Mouse (Mus musculus): ENCODE measurements around the gene Slc7a5. TPM values are rescaled to one million over a fixed set of nuclear protein-coding genes. Genes with fewer than 3 reads are reported as not detected.

The Slc7a5 gene
- polyA plus RNA-seq (2012; ENCODE audit: low replicate concordance), result 65.5 and 486 TPM in 2 replicates

DNA sequence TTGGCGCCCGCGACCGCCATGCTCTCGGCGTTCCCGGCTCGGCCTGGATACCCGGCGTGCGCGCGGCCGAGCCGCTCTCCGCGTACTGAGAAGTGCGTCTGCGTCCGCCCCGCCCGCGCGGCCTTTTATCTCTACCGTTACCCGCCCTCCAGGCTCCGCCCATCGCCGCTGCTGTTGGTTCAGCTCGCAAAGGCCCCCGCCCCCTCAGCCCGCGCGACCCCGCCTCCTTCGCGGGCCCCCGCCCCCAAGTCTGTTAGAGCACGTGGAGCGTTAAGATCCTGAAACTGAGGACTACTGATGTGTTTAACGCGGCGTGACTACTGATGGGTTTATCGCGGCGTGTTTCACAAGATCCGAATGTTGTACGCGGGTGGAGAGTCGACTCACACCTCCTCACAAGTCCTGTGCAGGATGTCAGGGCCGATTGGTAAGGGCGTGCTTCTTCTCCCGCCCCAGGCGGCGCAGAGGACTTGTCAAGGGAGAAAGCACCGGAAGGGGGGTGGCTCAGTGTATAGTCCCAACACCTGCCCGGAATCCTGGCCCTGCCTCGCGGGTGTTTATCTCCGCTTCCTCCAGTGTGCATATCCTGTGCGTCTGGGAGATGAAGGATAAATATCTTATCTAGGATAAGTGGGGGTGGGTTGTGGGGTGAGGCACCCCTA is at the start of gene Slc7a5:
Slc7a5 (minus strand) TSS at position 108 of the 662 bp plus-strand sequence.

DNA sequence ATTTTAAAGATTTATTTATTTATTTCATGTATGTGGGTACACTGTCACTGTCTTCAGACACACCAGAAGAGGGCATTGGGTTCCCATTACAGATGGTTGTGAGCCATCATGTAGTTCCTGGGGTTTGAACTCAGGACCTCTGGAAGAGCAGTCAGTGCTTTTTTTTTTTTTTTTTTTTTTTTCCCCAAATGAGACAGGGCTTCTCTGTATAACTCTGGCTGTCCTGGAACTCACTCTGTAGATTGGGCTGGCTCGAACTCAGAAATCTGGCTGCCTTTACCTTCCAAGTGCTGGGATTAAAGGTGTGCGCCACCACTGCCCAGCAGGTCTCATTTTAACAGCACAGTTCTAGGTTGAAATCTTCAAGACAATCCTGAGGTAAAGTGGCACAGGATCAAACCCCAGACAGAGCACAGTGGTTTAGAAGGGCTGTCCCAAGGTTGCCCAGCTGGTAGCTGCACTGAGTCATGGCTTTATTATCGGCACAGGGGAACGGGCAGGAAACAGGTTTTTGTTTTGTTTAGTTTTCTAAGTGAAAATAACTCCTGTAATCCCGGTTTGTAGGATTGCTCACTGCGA is 41.8 kb upstream of the Slc7a5 start, which contains the start of gene Banp:
Banp (plus strand) TSS at position 529 of the 579 bp plus-strand sequence.

DNA sequence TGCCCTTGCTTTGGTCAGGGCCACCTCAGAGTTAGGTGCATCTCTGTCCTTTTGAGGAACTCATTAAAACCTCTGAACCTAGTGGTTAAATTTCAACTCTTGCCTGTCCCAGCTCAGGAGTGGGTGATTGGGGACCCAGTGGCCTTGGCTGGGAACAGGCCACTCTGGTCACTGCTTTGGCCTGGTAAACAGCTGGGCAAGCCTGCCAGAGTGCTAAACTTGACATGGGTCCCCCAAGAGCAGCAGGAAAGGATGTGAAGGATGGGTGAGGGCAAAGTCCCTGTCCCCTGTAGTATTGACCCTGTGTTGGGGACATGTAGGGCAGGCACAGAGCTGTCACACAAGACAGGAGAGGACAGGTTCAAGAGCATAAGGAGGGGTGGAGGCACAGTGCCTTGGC is 37.3 kb upstream of the Slc7a5 start, which contains the start of gene Car5a:
Car5a (minus strand) TSS at position 74 of the 400 bp plus-strand sequence.

Other genes starting within 250 kb of the Slc7a5 start
- gene Jph3, start 178.1 kb downstream of the Slc7a5 start, polyA plus RNA-seq (2012; ENCODE audit: low replicate concordance), result not detected in 2 replicates
- 30.3 and 69.6 TPM in 2 replicates for gene Klhdc4, start 78.1 kb downstream of the Slc7a5 start, polyA plus RNA-seq (2012; ENCODE audit: low replicate concordance)
- gene Car5a, start 37.2 kb upstream of the Slc7a5 start, polyA plus RNA-seq (2012; ENCODE audit: low replicate concordance), result not detected in 2 replicates
- 39.5 and 42.5 TPM in 2 replicates for gene Banp, start 42.1 kb upstream of the Slc7a5 start, polyA plus RNA-seq (2012; ENCODE audit: low replicate concordance)

Measured in leukemia stem cell, adult 10-12 weeks (primary cell).